Mouse (Mus musculus): ENCODE measurements around the gene Coro2a. TPM values are rescaled to one million over a fixed set of nuclear protein-coding genes. Genes with fewer than 3 reads are reported as not detected.

Coro2a gene
- total RNA-seq, 2 experiments from 2014 or later: 0.54 to 1.2 TPM

DNA sequence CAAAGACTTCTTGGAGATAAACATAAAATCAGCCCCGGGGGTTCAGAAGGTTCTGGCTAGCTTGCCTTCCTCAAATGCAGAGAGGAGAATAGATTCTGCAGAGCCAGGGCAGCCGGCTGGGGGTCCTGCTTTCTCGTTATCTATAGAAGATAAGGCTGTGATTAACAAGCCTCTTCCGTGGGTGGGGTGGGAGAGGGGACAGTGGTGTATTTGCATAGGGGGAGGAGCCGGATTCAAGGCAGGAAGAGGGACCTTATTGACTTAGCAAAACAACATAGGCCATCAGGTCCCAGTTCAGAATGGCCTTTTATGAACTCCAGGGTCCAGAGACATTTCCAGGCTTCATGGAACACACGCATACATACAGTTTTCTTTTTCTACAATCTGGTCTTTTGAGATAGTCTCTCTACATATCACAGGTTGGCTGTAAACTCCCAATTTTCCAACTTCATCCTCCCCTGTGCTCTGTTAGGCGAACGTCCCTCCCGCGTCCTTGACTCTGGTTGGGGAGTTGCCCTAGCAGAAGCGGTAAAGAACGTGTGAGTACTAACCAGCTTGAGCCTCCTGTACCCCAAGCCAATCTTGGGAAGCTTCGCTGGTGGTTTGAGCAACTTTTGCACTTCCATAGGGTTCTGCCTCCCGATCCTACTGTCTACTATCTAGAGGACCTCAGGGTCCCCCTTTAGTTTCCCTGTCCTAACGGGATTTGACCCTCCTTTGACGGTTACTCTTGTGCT, 66.7 kb downstream of the Coro2a start:
- no peak for DNase-seq
- intact Hi-C loops (cut with DNase I): no loop called here

DNA sequence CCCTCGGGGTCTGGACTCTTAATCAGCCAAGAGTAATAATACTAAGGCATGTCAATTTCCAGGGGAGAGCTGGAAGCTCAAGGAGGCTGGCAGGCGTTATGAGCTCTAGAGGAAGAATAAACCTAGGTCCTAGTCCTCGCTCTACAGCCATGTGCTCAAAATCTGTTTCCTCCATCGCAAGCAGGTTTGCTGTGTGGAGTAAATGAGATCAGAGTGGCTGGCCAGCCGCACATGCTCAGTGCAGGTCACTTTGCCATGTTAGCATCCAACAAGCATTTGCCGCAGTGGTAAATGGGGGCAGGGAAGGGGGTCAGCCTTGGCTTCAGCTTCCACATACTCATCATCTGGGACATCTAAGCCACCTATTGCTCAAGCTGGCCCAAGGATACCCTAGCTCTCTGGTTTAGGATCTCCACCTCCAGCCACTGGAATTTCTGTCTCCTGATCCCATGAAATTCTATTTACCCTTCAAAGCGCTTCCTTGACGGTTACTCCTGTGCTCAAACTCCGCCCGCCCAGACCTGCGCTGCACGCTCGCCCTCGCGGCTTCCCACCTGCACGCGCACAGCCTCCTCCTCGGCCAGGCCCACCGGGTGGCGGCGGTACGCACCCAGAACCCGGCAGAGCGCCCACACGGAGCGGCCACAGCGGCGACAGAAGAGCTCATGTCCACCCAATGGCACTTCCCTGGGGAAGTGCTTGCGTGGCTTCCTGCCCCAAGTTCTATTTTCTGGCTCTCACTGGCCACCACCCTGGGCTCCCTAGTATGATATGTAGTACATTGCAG, 67.9 kb downstream of the Coro2a start:
- peak; percentile 22 to 25 for DNase-seq
- intact Hi-C loops (cut with DNase I): no loop called here

DNA sequence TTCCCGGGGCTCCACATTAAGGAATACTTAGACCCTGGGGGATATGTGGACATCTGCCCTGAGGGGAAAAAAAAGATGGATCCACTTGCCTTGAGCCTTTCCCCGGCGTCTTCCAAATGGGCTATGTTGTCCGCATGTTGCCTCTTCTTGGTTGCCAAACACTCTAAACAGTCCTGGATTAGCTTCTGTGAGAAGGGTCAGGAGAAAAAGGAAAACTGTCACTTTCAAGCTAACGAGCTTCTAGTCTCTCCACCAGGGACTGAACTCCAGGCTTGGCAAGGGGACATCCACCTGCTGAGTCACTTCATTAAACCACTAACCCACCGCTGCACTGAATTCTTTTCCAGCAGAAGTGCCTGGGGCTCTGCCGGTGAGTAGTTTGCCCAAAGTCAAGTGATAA, 69.1 kb downstream of the Coro2a start:
- DNase-seq: no peak
- intact Hi-C loops (cut with DNase I): no loop called here

DNA sequence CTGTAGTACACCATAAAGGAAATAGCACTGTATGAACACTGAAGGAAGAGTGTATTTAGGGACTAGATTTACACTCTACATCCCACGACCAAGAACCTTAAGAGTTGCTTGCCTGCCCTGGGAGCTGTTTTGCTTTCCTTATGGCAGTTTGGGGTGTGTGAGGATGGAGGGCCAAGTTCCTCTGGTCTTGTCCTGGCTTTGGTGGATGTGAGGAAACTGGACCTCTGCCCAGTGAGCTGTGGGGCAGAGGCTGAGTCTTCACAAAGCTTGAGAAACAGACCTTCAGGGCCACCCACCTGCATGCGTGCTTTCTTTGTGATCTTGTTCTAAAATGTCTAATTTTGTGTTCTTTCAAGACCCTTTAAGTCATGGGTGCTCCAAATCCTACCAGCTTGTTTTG, 69.5 kb downstream of the Coro2a start:
- intact Hi-C loops (cut with DNase I): no loop called here
- DNase-seq: no peak

DNA sequence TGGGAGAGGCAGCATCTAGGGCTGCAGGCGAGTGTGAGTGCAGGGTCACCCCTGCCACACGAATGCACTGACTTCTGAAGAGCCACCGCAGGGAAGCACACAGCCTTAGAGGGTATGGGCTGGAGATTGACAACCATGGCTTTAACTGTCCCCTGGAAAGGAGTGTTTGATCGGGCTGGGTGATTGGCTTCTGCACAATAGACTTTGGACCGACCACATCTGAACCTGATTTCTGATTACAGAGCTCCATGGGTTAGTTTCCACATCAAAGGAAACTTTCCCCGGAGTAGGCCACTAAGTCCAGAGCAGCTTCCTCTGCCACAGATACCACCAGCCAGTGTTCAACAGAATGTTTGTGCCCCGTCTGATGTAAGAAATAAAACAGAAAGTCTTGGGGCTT, 72.3 kb downstream of the Coro2a start:
- intact Hi-C loops (cut with DNase I): no loop called here
- DNase-seq: no peak

DNA sequence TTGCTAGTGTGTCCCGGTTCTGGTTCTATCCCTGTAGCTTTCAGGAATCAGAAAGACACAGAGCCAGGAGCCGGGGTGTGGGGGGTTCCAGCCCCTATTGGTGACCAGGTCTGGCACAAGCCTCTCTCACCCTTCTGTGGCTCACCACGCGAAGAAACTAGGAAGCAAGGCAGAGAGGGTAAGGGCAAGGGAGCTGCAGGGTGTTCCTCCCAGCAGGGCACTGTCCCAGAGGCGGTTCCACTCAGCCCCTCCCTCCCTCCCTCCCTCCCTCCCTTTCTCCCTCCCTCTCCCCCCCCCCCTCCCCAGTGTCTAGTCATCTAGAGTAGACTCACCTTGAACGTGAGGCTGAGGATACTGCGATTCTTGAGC, 74.5 kb downstream of the Coro2a start:
- peak in 1 of 2 experiments; percentile 25 for DNase-seq
- intact Hi-C loops (cut with DNase I): no loop called here

DNA sequence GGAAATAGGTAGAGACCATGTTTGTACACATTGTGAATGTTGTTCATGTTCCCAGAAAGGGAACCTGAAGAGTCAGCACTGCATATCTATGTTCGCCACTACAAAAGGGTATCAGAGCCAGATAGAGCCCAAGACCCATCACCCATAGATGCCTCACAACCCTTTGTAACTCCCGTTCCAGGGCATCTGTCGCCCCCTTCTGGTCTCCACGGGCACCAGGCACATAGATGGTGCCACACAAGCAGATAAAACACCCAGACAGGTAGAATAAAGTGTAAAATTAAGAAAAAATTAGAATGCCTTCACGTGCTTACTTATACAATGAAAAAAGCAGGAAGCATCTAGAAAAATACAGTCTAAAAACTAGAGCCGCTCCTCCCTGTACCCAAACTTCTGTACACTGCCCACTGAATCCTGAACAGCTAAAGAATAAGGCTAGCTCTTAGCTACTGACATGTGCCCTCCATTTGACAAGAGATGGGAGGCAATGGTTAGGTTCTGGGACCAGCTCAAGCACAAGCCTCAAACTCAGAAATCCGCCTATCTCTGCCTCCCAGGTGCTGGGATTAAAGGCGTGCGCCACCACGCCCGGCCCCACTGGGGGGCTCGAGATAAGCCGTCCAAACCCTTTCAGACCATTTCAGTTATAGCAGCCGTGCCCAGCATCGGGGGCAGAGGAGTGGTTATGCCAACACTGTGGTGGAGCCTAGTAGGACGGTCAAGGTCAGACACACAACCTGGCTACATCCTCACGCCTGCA, 75.0 kb downstream of the Coro2a start:
- intact Hi-C loops (cut with DNase I): no loop called here
- no peak for DNase-seq

DNA sequence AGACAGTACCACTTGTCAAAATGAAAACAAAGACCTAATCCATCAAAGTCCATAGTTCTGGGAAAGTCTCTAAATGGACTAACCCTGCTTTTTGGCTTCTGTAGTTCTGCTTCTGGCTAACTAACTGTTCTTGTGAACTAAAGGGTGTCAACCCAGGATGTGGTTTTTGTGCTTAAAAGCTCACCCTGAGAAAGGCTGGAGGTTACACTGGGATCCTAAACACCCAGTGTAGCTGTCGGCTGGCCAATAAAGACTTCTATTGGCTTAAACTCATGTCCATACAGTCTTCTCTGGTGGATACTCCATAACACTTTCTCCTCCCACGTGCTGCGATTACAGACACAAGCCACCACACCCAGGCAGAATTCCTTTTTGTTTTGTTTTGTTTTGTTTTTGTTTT, 75.8 kb downstream of the Coro2a start:
- intact Hi-C loops (cut with DNase I): no loop called here
- DNase-seq: no peak

DNA sequence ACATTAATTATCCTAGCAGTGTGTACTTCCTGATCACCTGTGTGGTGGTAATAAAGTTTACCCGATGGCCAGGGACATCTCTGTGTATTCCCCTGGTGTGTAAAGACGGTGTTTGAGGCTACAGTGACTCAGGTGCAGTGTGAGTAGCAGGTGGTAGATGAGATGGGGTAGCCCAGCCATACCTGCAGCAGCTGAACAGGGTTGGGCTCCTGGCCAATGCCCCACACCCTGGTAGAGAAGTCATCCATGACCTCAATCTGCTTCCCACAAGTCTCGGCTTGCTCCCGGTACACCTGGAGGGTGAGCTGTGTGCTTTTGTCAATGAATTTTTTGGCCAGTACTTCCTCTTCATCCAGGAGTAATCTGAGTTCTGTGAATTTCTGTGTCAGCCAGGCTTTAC, 78.7 kb downstream of the Coro2a start:
- intact Hi-C loops (cut with DNase I): no loop called here
- no peak for DNase-seq

DNA sequence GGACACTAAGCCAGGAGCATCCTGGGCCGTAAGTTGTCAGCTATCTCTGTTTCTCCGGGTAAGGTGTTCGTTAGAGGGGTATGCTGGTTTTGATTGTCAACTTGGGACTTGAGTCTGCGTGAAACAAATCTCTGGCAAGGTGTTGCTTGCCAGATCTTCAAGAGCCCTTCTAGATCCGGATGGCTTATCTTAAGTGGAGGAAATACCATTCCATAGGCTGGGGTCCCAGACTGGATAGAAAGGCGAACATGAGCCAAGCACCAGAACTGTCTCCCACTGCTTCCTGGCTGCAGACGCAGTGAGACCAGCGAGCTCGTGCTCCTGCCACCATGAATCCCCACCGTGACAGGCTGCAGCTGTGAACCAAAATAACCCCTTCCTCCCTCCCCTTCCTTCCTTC, 80.5 kb downstream of the Coro2a start:
- DNase-seq: no peak
- intact Hi-C loops (cut with DNase I): no loop called here

DNA sequence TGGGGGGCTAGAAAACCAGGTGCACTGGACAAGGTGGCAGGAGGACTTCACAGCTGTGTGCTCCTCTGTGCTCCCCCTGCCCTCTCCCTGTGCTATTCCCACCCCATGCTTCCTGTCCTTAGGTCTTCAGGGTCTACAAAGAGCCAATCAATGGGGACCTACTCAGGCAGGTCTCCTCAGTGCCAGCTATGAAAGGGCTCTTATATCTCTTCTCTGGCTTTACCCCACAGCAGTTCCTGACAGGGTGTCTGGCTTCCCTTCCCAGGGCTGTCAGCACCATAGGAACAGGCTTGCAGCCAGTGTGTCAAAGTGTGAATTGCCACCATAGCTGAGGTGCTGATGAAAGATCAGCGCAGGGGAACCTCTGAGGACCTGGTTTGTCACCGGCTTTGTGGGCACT, 81.5 kb downstream of the Coro2a start:
- peak in 1 of 2 experiments; percentile 23 for DNase-seq
- intact Hi-C loops (cut with DNase I): no loop called here

DNA sequence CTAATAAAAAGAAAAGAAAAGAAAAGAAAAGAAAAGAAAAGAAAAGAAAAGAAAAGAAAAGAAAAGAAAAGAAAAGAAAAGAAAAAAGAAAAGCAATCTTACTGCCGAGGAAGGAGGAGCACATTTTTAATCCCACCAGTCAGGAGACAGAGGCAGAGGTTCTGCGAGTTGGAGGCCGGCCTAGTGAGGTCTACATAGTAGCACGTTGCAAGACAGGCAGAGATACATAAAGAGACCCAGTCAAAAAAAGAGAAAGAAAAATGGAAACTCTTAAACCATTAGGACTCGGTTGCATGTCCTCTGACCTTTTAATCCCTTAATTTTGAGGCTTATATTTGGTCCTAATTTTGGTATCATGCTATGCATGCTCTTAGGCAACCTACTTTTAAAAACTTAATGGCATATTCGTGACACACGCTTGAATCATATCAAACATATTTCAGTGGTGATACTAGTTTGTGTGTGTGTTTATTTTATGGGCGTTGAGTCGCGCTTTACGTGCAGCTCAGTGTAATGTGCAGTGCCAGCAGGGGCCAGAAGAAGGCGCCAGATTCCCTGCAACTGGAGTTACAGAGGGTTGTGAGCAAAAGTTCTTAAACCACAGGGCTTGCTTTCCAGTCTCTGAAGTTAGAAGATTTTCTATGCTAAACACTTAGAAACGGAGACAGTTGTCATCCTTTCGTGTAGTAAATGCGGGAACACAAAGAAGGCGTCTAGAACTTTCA, 94.1 kb downstream of the Coro2a start:
- DNase-seq: peak; percentile 78 to 88
- intact Hi-C loops (cut with DNase I): loop anchor here (5.0 kb wide), 2 partner anchors 94 to 144 kb away; partner anchors contain the start of genes Coro2a and Tbc1d2

DNA sequence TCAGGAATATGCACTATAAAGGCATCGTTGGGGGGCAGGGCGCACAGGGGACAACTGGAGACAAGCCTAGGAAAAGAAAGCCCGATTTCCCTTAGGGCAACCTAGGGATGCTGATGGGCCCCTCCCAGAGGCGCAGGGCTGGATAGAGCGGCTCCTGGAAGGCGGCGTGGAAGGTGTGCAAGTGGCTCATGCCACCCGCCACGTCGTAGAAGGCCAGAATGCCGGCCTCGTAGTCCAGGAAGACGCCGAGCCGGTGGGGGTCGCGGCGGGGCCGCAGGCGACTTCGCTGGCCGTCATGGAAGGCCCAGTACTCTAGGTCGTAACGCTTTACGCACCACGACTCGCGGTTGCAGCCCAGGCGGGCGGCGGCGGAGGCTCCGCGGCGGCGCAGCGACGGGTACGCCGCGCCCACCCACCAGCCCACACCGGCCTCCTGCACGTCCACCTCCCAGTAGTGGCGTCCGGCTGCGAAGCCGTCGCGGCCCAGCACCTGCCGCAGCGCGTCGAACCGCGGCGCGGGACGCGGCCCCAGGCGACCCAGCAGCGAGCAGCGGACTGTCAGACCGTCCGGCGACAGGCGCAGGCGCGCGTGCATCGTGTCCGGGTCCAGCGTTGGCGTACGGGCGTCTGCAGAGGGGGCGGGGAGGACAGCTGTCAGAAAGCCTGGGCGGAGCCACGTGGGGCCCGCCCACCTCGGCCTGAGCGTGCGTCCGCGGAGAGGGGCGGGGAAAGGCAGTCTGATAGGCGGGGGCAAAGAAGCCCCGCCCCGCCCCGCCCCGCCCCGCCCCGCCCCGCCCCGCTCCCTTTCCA, 95.0 kb downstream of the Coro2a start:
- peak; percentile 97 to 98 for DNase-seq
- intact Hi-C loops (cut with DNase I): loop anchor here (5.0 kb wide), 2 partner anchors 95 to 145 kb away; partner anchors contain the start of genes Coro2a and Tbc1d2

DNA sequence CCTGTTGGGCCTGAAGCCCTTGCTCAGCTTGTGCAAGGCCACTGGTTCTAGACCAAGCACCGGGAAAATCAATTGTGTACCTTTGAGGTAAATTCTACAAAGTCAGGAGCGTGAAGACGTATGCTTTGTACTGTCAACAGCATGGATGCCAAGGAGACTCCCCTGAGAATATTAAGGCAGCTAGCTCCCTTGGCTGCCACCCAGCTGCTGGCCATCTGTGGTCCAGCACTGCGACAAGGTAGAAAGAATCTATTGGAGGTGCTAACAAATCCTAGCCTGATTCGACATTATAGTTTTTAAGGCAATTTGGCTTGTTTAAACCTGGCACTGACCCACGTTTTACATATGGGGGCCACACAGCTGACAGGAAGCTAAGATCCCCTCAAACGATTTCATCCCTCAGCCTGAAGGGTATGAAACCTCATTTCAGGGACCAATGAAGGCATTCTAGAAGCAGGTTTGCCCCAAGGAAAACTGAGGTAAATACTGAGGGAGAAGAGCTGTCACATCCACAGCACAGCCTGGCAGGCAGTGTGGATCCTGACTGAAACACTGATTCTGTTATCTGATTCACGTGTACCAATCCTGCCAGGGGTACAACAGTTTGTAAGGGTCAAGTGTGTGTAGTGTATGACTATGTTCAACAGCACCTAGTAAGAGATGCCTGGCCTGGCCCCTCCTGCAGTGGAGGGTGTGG, 96.5 kb downstream of the Coro2a start:
- DNase-seq: no peak
- intact Hi-C loops (cut with DNase I): loop anchor here (5.0 kb wide), 2 partner anchors 97 to 147 kb away; partner anchors contain the start of genes Coro2a and Tbc1d2

DNA sequence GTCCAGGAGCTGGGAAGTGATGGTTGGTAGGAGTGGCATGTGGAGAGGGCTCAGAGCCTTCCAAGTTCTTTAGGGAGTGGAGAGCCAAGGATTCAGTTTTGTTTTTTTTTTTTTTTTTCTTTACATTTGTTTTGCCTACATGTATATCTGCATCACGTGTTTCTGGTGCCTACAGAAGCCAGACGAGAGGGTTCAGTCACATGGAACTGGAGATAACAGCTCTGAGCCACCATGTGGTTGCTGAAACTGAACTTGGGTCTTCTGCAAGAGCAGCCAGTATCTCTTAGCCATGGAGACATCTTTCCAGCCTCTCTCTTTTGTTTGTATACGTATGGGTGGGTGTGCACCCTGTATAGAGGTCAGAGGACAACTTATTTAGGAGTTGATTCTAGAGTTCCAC, 98.1 kb downstream of the Coro2a start:
- intact Hi-C loops (cut with DNase I): no loop called here
- no peak for DNase-seq

DNA sequence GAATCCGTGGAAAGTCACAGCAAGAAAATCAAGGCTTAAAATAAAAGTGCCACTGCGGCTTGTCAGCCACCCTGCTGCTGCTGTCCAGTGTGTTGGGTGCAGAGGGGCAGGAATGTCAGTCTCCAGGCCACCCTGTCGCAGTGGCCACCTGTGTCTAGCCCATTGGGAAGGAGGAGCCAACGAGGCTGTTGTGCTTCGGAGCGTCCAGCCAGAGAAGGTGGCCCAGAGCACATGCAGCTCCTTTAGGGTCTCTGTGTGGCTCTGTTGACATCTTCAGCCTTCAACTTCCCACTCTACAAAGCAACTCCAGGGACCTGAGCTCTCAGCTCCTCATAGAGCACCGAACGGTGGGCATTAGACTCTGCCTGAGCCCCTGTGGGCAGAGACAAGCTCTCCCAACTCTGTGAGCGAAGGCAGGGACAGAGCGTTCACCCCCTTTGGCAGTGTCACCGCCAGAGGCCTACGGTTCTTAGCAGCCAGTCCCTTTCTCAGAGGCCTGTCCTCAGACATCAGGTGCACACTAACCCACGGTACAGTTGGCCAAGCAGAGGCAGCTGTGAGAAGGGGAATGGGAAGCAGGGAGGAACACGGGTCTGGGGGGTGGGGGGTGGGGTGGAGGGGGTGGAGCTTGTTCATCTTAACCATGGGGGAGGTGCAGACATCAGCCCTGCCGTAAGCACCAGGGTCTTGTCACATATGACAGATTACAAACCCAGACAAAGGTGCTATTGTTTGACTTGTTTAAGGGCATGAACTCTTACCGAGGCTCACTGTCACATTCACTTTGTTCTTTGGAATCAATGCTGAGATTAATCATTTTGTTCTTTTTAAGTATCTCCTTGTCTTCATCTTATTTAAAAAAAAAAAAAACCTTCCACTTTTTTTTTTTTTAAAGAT, 99.1 kb downstream of the Coro2a start:
- intact Hi-C loops (cut with DNase I): no loop called here
- DNase-seq: no peak

DNA sequence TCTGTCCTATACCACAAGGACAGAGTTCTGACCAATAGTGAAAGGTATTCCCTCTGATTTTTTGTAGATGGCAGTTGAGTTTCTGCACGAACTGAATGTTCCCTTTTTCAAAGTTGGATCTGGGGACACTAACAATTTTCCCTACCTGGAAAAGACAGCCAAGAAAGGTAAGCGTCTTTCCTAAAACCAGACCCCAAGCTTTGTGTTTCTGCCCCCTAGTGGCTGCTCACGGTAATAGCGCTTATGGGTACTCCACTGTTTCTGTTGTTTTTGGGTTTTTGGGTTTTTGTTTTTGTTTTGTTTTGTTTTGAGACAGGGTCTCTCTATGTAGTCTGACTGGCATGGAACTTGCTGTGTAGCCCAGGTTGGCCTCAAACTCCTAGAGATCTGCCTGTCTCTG, 103.0 kb downstream of the Coro2a start:
- DNase-seq: peak; percentile 41 to 61
- intact Hi-C loops (cut with DNase I): loop anchor here (2.0 kb wide), 1 partner anchor 108 kb away; no protein-coding TSS in a partner anchor

DNA sequence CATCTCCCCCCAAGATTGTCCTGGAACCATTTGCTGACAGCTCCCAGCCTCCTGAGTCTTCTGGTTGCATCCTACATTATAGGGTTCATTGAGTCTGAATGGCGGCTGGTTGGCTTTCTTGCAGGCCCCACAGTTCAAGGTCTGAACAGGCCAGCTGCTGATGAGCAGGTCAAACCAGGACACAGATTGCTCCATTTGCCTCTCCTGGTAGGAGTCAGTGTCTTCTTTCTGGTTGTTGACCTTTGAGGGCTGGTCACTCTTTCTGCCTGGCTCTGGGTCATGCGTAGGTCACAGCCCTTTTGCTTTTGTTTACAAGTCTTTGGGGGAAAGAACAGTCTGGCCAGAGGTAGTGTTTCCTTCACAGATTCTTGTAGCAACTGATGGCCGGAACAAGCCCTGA, 103.5 kb downstream of the Coro2a start:
- intact Hi-C loops (cut with DNase I): loop anchor here (2.0 kb wide), 1 partner anchor 108 kb away; no protein-coding TSS in a partner anchor
- no peak for DNase-seq
